Mouse (Mus musculus) ES-E14 (cell line): ENCODE results near the gene Zfp983. TPM values are rescaled to one million over a fixed set of nuclear protein-coding genes. Genes with fewer than 3 reads are reported as not detected.

Source experiments
- DNase-seq: peaks from one replicate; pipeline ENCODE4 v3.0.0-alpha.2; 2013; ENCODE audit warnings: low read depth, low spot score
- H3K27ac ChIP-seq: 2 replicates; pipeline ENCODE4 v1.5.1; 2012; ENCODE audit warnings: low read depth, mild to moderate bottlenecking, low read length, moderate library complexity, mixed read lengths; ENCODE audit not compliant: poor library complexity, insufficient read depth, severe bottlenecking
- H3K36me3 ChIP-seq: 2 replicates; pipeline ENCODE4 v1.6.1; 2012; ENCODE audit warnings: mild to moderate bottlenecking, low read length, moderate library complexity, mixed read lengths; ENCODE audit not compliant: control insufficient read depth, poor library complexity, insufficient read depth, severe bottlenecking
- H3K4me1 ChIP-seq, 2 experiments: fragments of 150-350 bp in 1 of 2; sonication (generic) in 1 of 2; 2 replicates each; pipeline ENCODE4 v1.6.1; 2012; ENCODE audit warnings: low read length in 2 of 2, mild to moderate bottlenecking in 1 of 2, mixed read lengths in 1 of 2; ENCODE audit not compliant: control insufficient read depth in 2 of 2, insufficient read depth in 2 of 2, poor library complexity in 1 of 2
- H3K4me3 ChIP-seq, 2 experiments: fragments of 150-350 bp in 1 of 2; sonication (generic) in 1 of 2; 2 replicates each; pipeline ENCODE4 v1.5.1; 2012; ENCODE audit warnings: low read length in 2 of 2, low read depth in 1 of 2, mild to moderate bottlenecking in 1 of 2, mixed read lengths in 1 of 2; ENCODE audit not compliant: insufficient read depth in 1 of 2, poor library complexity in 1 of 2, severe bottlenecking in 1 of 2
- H3K9ac ChIP-seq: 2 replicates; pipeline ENCODE4 v1.6.1; 2012; ENCODE audit warnings: low read depth, mild to moderate bottlenecking, low read length, mixed read lengths; ENCODE audit not compliant: poor library complexity, insufficient read depth, severe bottlenecking
- H3K9me3 ChIP-seq: fragments of 150-350 bp; sonication (generic); 2 replicates; pipeline ENCODE4 v1.6.1; 2012; ENCODE audit warnings: low read depth, mild to moderate bottlenecking, low read length; ENCODE audit not compliant: control insufficient read depth, insufficient read depth
- CHD2 ChIP-seq: IDR thresholded peaks from 2 replicates; pipeline ENCODE4 v1.6.1; 2014; ENCODE audit warnings: mild to moderate bottlenecking, low read depth, low read length, inconsistent platforms
- HCFC1 ChIP-seq: IDR thresholded peaks from 2 replicates; pipeline ENCODE4 v1.6.1; 2012; ENCODE audit warnings: low read length, inconsistent platforms, borderline replicate concordance; ENCODE audit not compliant: insufficient read depth
- MAFK ChIP-seq: IDR thresholded peaks from 2 replicates; pipeline ENCODE4 v1.6.1; 2014; ENCODE audit warnings: mild to moderate bottlenecking, low read depth, low read length, inconsistent platforms; ENCODE audit not compliant: insufficient read depth
- ZC3H11A ChIP-seq: IDR thresholded peaks from 2 replicates; pipeline ENCODE4 v1.6.1; 2012; ENCODE audit warnings: low read depth, mild to moderate bottlenecking, inconsistent platforms, low read length, borderline replicate concordance
- ZNF384 ChIP-seq: IDR thresholded peaks from 2 replicates; pipeline ENCODE4 v1.6.1; 2012; ENCODE audit warnings: low read depth, low read length, inconsistent platforms
- in situ Hi-C, 2 experiments: fragments of 600-800 bp; cut with MboI; formaldehyde crosslinking; loops; one replicate each; pipeline ENCODE4 v1.15.1; 2025; ENCODE audit warnings: low sequenced_read_pairs in 2 of 2, inconsistent platforms in 1 of 2; ENCODE audit not compliant: unreplicated experiment in 2 of 2
- total RNA-seq: library from RNA; depleted of rRNA; stranded (reverse); fragments of 300-350 nt; gene quantifications from 2 replicates; pipeline ENCODE4 v1.2.3, GENCODE M21; 2012; rRNA removed

The Zfp983 gene
- total RNA-seq, 1 experiment, result 1.1 TPM

DNA sequence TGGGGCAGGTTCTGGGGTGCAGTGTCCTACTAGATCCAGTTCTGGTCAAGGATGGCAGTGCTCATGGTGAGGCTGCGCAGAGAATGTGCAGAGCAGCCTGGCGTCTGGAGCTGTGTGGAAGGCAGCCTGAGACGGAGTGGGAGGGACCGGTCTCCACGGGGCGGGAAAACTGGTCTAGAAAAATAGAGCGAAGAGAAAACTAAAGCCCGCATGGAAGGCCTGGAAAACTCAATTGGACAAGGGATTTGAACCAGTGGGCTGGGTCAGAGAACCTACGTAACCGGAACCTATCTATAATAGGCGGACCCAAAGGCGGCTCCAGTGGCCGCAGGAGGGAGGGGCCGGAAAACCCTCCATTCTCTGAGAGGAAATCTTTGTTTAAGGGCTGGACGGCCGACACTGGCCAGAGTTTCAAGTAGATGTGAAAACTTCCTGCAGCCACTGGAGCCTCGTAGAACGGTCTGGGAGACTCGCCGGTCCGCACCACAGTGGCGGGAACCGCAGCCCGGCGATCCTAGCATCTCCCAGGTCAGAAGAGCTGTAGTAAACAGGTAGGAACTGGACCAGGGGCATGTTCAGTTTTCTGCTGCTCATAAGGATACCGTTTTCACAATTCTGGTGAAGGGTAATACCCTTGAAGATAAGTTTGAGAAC is 57.0 kb downstream of the Zfp983 start, which contains the start of gene Zfp760:
Gene Zfp760 (plus strand): TSS at position 399 of the 654 bp plus-strand sequence.
- Histone ChIP-seq H3K27ac (peak within 1 kb of the TSS; percentile 58), H3K36me3 (no peaks in the 10 kb centered on the region), H3K4me3 (peak within 1 kb of the TSS; percentile 70 to 97), H3K4me1 (no peaks in the 10 kb centered on the region), H3K9ac (peak within 1 kb of the TSS; percentile 83), H3K9me3 (no peaks in the 10 kb centered on the region)
- in situ Hi-C loops, result no loop called here
- peak; percentile 92 for DNase-seq
- TF ChIP-seq CHD2 (no peak), MAFK (no peak), HCFC1 (no peak), ZNF384 (no peak), ZC3H11A (no peak)

DNA sequence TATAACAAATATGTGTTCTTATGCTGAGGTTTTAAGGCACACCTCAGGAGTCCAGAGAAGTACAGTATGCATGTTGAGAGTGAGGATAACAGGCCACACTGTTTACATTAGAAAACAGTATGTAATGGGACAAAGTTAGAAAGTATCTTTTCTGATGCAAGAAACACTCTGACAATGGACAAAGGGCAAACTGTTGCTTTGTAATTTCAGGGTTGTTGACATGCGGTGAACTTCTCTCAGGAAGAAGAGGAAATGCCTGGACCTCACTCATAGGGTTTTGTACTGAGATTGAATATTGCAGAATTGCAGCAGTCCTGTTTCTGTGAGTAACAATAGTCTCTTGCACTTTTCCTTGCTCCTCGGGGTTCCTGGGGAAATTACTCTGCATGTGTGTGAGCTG is 58.0 kb downstream of the Zfp983 start:
- no peak for DNase-seq
- TF ChIP-seq HCFC1 (no peak), ZNF384 (no peak), ZC3H11A (no peak), MAFK (no peak), CHD2 (no peak)
- H3K9me3 ChIP-seq, result no peaks in the 10 kb centered on the region
- H3K4me3 ChIP-seq, result peak overlapping the region; percentile 23 to 97; a peak in 3 of 4 replicates
- in situ Hi-C loops, result no loop called here
- no peak overlapping the region for H3K27ac ChIP-seq
- H3K9ac ChIP-seq, result no peak overlapping the region; the same call in 1 of the 2 replicates
- no peaks in the 10 kb centered on the region for H3K36me3 ChIP-seq
- no peaks in the 10 kb centered on the region for H3K4me1 ChIP-seq

Other genes starting within 250 kb of the Zfp983 start
- 2.7 and 3.3 TPM in 2 replicates for gene Zfp54, start 227.4 kb upstream of the Zfp983 start, total RNA-seq
- gene Zfp51, start 200.2 kb upstream of the Zfp983 start, total RNA-seq, result 6.6 and 8.1 TPM in 2 replicates
- 5.0 and 5.9 TPM in 2 replicates for gene Zfp53, start 161.6 kb upstream of the Zfp983 start, total RNA-seq
- 3.4 and 3.7 TPM in 2 replicates for gene Zfp52, start 115.1 kb upstream of the Zfp983 start, total RNA-seq
- gene Zfp948, start 83.6 kb upstream of the Zfp983 start, total RNA-seq, result 8.2 and 8.9 TPM in 2 replicates
- gene Gm10226, start 41.2 kb downstream of the Zfp983 start, total RNA-seq, result 3.4 TPM in 1 of 2 replicates, not detected in the other
- gene Zfp760, start 57.1 kb downstream of the Zfp983 start, total RNA-seq, result 9.7 and 10.0 TPM in 2 replicates
- 47.0 and 47.5 TPM in 2 replicates for gene Zfp229, start 80.2 kb downstream of the Zfp983 start, total RNA-seq
- 6.6 and 8.1 TPM in 2 replicates for gene Zfp820, start 195.1 kb downstream of the Zfp983 start, total RNA-seq